Mouse (Mus musculus): ENCODE measurements around the gene Lrrc8e.
"Not testable (repeated sequence)": the region's sequence is repeated elsewhere in the genome, so short reads cannot be mapped to it uniquely, and the experiment has no call there.

The Lrrc8e gene

DNA sequence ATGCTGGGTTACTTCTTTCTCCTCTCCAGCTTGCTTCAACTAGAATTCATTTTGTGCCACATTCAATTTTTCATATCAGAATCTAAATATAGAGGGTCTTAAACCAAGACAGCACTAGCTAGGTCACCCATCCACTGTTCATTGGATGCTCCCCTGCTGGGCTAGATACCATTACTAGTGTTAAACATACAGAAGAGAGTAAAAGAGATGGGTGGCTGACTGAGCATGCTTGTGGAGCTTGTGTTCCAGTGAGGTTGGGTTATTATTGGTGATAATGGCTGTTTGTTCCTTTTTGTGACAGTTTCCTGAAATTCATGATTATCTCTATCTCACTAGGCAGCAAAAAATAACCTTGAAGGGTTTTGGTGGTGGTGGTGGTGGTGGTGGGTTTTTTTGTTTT is 4.6 kb upstream of the Lrrc8e start:
- DNase-seq = no peak

DNA sequence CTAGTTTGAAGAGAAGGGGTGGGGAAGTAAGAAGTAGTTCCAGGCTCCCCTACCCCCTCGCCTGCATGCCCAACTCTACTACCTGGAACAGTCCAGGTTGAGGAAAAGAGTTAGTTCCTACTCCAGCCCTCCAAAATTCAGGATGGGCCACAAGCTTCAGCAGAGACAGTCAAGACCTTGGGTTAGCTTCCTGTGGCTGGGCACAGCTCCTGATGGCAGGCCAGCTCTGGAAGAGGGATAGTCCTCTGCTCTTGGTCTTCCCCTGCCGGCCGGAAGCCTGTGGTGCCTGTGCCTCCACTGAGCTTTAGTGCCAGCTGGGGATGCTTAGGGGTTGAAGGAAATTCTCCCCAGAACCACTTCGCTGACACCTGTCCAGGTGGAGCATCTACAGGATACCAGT is 304 bp upstream of the Lrrc8e start:
- no peak for DNase-seq

DNA sequence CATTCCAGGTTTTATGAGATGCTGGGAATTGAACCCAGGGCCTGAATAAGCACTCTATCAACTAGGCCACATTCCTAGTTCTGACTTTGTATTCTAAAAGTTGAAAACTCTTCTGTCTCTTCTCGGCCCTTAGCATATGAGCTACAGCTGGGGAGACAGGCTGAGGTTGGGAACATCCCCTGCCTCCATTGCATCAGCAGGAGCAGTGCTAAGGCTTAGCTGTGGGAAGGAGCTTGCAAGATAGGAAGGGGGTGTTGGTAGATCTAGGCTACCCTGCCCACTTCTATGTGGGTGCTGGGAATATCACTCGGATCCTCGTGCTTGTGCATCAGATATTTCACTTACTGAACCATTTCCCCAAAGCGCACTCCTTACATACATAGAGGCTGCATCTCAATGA is 1.3 kb downstream of the Lrrc8e start:
- no peak for DNase-seq

DNA sequence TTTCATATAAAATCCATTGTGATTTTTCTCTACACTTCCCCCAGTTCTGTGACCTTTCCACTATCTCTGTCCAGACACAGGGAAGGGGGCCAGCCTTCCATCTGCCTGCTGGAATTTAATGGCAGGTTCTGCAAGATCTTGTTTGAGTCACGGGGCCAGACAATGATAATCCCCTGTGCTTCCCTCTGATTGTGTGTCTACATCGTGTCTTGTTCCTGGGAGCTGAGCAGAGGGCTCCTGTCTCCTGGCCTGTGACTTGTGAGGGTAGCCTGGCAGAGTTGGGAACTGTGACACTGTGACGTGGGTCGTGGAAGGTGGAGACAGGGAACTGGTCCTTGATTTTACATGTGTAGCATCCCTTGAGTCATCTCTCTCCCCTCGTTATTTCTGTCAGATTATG is 3.2 kb downstream of the Lrrc8e start:
- no peak for DNase-seq

DNA sequence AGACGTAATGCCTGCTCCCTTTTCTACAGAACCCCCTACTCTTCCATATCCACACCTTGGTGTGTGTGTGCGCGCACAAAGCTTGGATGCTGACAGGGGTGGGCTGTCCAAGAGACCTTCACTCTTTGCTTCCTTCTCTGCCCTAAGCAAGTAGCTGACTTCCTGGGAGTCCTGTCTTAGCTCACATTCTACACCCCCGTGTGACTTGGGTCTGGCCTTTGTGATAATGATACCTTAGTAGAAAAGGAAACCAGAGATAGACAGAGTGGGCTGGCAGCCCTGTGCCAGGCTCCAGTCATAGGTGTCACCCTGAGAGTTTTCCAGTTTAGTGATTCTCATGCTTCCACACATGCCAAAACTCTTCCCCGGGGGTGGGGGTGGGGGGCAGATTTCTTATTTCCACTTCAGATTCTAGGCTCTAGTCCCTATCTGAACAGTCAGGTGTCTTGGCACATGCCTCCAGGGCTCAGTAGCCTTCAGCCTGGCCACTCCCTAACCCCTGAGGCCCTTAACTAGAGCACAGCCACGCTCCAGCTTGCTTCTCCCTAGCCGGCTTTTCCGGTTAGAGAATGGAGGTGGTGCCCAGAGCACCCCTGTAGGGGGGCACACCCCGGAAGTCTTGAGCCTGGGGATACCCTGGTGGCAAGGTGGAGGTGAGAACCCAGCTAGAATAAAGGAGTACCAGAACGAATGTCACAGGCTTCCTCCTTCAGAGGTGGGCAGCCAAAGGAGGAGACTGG is 4.2 kb downstream of the Lrrc8e start:
- DNase-seq = no peak

DNA sequence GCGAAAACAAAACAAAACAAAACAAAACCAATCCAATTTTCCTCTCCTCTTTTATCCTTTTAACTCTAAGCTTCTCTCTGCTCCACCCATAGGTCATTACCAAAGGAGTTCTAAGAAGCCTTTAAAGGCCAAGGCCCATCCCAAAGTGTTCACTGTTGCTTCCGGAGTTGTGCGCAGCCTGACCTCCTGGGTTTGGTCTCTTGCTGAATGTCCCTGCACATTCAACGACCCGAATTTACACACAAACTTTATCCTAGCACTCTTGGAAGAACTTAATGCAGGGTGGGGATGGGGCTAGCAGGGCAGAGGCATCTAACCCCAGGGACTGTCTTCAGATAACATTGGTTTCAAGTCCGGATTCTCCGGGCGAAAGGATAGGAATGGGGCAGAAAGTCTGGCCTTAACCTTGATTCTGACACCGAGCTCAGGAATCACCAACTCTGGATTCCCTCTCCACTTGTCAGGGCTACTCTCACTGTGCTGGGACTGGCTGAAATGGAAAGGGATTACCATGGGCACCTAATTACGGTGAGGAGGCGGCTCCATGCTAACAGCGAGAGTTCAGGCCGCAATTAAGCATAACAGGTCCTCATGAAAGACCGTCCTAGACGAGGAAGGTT is 11.3 kb downstream of the Lrrc8e start:
- no peak for DNase-seq

DNA sequence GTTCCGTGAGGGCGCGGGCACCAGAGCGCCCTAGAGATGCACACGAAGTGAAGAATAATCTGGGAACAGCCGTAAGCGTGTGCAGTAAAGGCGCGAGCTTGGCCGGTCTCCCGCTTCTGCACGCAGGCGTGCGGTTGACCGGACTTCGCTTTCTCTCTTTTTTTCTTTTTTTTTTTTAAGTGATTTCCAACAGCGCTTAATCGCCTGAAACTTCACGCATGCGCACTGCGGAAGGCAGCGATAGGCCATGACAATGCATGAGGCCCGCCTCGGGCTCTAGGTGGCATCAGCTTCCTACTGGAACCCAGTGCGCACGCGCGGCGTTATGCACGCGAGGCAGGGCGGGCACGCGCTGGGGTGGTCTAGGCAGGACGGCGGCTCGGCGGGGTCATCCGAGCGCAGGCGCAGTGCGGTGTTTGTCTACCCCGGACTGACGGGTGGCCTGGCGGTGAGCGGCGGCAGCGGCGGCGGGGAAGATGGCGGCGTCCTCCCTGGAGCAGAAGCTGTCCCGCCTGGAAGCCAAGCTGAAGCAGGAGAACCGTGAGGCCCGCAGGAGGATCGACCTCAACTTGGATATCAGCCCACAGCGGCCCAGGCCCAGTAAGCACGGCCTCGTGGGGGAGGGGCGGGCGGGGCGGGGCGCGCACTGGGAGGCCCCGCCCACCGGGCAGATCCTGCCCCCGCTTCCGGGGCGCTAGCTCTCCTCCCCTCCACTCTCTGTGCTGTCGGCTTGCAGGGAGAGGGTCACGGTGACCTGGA is 12.0 kb downstream of the Lrrc8e start, which contains the start of the genes Map2k7 and Gm49320:
Gene Map2k7, plus strand, starts transcription at position 307 of the 759 bp plus-strand sequence.
Gene Gm49320, plus strand, starts transcription at position 432 of the 759 bp plus-strand sequence.
- peak; percentile 100 for DNase-seq

DNA sequence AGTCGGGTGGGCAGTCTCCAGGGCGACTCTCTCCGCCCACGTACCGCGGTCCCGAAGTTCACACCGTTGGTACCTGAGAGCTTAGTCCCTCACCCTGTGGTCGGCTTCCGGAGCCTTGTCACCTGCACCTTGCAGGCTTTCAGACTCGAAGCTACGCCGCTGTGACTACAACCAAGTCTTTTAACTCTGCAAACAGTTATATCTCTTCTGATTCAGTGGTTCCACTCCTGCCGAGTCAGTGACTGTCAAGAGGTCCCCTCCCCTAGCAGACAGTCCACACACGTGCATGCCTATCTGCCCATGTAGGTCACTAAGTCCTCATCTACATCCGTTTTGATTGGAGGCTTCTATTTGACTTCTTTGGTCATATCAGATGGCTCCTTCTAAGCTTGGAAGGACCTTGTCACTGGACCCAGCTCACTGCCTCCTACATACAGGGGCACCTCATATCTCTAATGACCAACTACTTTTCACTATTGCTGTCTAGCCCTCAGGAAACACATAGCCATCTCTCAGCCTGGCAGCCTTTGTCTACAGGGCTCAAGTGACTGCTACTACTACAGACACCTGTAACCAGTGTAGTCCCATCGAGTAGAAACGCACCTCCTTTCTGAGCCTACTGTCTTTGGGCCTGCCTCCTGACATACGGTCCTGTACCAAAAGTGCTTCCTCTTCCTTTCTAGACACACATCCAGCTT is 12.7 kb downstream of the Lrrc8e start:
- no peak for DNase-seq

DNA sequence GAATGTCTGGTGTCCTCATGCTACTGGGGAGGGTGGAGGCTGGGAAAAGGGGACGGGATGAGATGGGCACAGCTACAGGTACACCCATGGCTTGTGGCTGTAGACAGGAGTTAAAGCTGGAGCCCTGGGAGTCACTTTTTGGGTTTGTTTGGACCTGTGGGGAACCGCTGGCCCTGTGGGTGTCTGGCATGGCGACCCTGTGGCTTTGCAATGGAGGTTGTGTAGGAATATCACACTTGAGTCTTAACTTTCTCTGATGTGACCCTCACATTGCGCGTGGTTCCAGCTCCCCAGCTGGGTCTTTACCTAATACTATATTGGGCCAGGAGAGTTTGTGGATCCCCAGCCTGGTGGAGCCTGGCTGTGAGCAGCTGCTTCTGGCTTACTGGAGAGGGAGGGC is 18.4 kb downstream of the Lrrc8e start:
- no peak for DNase-seq

DNA sequence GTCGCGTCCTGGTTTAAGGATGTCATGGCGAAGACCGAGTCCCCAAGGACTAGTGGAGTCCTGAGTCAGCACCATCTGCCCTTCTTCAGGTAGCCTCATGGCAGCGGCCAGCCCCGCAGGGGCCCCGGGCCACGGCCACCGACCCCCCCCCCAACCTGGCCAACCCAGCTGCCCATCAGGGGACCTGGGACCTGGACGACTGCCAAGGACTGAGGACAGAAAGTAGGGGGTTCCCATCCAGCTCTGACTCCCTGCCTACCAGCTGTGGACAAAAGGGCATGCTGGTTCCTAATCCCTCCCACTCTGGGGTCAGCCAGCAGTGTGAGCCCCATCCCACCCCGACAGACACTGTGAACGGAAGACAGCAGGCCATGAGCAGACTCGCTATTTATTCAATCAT is 19.1 kb downstream of the Lrrc8e start:
- DNase-seq = no peak

DNA sequence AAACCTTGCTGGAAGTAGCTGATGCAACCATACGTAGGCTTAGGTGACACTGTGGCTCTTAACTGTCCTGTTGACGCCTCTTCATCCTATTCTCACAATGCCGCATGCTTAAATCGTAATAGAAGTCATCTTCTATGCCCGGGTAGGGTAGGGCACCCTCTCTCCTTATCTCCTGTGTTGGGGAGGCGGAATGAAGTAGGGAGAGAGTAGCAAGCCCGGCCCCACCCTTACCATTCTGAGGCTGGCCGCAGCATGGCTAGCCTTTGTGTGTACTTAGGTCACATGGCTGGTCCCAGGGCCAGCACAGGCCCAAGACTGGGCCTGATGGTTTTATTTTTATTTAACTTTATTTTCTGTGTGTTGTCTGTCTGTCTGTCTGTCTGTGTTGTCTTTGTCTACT is 20.6 kb downstream of the Lrrc8e start:
- no peak for DNase-seq

DNA sequence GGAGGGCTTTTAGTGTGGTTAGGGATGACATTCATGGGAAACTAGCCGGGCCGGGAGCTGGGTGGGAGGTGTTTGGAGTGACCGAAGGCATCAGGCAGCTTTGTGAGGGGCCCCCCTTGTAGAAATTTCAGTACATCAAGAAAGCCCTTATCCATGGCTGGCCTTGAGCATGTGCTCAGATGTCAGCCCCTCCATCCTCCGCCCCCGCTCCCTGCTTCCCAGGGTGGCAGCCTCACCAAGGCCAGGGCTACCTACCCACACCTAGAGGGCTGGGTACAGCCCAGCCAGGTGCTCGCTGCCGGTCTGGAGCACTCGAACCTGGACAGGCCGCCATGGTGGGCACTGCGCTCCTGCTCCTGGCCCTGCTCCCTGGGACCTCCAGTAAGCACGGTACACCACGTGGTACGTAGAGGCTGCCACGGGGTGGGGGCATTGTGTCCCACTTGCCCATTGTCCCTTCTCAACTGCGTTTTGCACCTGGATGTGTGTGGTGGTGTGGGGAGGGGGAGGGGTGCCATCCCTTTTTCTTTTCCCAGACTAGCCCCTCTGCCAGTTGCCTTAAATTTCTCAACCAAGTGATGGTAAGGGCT is 21.4 kb downstream of the Lrrc8e start, which contains the start of gene Tgfbr3l:
Gene Tgfbr3l, plus strand, starts transcription at position 264 of the 590 bp plus-strand sequence.
- no peak for DNase-seq

DNA sequence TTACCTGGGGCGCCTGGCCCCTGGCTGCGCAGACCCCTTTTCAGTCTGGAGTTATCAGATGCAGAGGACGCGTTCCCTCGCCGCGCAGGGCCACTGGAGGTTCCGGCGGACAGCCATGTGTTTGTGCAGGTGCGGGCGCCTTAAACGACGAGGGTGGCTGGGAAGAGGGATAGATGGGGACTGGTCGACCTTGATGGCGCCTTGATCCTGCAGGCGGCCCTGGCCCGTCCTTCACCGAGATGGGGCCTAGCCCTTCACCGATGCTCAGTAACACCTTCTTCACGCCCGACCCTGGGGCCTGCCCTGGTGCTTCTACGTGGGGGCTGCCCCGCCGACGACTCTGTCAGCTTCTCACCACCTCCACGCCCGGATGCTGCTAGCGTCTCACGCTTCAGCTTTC is 22.6 kb downstream of the Lrrc8e start:
- DNase-seq = no peak

DNA sequence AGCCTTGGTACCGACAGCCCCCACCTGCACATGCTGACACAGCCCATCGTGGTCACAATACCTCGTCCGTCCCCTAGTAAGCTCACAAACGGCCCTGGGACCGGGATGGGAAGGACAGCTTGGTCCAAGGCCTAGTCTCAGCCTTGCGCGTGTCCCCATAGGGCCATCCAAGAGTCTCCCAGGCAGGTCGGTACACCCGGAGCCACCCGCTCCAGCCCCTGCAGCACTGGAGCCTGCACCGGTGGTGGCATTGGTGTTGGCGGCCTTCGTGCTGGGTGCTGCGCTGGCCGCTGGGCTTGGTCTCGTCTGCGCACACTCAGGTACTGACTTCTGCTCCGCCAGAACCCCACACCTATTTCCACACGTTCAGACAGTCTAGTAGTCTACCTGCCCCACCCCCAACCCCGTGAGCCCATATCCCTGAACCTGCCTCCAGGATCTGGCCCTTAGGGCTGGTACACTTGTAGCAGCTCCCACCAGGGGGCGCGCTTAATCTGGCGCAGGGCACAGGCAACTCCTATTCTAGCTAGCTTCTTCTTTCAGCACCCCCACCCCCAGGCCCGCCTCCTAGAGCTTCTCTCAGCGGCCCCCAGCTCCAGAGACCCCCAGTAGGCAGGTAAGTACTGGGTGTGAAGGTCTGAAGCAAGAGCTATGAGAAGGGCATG is 23.8 kb downstream of the Lrrc8e start:
- peak; percentile 87 for DNase-seq

DNA sequence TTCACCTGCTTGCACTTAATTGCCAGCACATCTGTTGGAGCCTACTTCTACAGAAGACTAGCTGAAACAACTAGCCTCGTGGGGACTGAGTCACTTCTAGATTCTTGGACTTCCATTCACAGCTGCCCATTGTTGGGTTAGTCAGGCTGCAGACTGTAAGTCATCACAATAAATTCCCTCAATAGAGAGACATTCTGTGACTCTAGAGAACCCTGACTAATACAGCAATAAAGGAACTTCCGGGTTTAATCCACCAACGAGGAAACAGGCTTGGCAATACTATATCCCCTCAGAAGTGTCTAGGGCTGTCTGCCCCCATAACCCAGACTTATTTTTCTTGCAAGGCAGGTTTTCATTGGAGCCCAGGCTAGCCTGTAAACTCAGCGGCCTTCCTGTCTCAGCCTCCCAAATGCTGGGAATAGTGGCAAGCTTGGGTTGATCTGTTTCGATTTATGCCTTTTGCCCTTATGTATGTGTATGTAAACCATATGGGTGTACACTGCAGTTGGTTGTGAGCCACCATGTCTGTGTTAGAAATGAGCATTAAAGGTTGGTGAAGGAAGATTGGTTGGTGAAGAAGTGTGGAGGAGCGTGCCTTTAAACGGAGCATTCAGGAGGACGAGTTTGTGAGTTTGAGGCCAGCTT is 25.6 kb downstream of the Lrrc8e start:
- no peak for DNase-seq

DNA sequence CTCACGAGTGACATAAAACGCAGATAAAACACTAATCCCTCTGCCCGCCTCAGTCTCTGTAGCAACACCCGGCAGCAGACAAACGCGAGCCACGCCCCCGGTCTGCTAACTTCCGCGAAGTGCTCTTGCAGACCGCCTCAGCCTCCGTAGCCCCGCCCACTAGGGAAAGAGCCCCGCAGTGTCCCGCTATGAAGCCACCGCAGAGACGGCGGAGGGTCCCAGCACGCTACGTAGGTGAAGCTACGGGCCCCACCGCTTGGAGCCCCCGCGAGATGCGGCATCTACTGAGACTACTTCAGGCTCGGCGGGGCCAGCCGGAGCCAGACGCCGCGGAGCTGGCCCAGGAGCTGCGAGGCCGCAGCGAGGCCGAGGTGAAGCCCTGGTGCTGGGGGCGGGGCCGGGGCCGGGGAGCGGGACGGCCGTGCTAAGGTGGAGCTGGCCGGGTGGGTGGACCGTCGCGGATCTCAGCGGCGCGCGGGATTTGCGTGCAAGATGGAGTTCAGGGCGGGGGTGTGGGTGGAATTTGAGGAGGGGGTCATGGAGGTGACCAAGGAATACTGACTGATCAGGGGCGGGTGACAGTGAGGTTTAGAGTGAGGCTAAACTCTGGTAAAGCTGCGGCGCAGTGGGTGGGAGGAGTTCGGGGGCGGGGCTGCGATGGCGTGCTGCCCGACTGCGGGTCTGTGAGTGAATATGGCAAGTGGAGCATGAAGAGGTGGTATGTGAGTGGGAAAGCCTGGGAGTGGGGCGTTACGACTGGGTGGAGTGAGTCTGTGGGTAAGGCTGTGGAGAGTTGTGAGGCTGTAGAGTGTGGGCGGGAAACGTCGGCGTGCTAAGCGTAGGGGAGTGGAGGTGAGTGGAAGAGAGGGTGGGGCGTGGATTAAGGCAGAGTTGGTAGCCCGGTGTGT is 26.6 kb downstream of the Lrrc8e start, which contains the start of gene Snapc2:
Gene Snapc2, plus strand, starts transcription at position 147 of the 908 bp plus-strand sequence.
- DNase-seq = peak; percentile 98

DNA sequence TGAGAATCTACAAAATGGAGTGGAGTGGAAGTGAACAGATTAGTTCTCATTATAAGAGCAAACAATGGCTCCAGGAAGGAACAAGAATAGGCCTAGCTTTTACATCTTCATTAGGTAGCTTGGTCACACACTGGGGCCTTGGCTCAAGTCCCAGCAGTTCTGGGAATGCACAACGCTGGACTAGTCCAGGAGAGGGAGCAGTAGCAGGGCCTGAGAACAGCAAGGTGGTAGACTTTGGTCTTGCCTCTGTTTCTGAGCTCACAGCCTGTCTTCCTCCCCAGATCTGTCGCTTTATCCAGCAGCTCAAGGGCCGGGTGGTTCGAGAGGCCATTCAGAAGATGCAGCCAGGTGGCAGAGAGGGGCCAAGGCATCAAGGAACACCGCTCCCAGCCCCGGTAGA is 27.4 kb downstream of the Lrrc8e start:
- DNase-seq = no peak

DNA sequence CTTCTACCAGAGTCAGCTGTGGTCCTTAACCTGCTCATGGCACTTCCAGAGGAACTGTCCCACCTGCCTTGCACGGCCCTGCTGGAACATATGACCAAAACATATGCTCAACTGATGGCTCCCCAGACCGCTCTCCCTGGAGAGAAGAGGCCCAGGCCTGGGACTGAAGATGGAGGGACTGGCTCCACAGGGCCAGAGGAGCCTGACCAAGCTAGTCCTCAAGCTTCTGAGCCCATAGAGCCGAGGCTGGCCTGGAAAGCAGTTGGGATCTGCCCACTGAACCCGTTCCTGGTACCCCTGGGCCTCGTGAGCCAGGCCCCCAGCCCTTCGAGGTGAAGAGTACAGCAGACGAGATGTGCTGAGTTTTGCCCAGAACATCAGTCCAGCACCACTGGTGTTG is 28.8 kb downstream of the Lrrc8e start:
- not testable (repeated sequence) for DNase-seq

DNA sequence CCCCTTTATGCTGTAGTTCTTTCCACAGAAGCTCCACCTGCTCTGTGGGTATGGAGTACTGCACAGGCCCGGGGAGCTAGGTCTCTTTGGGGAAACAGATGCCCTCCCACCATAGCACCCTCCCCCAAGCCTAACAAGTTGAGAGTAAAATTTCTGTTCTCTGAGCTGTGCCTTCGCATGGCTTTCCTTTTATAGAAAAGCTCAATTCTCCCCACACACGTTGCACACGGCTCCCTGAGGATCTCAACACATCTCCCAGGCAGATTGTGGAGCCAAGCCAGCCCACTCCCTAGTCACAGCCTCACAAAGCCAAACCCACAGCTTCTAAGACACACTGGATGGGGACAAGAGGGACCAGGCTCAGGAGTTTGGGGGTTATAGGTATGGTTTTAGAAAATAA is 30.3 kb downstream of the Lrrc8e start:
- DNase-seq = no peak

DNA sequence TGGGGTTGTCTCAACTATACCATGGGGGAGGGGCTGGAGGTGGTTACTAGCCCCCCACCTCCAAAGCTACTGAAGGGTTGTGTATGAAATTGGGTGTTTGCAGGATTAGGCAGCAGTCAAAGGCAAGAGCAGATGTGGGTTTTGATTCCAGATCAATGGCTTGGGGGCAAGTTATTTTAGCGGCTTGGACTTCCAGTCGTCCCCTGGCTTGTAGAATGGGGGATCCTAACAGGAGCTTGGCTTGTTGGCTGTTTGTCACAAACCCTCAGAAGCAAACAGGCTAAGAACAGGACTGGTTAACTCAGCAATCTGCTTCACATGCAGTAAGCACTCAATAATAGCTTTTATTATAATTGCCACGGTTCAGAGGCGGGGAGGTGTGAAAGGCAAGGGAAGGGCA is 30.7 kb downstream of the Lrrc8e start:
- no peak for DNase-seq

Measured in liver (tissue).